Mouse (Mus musculus): Measurements from ENCODE around the gene Insl6. TPM values are rescaled to one million over a fixed set of nuclear protein-coding genes. Genes with fewer than 3 reads are reported as not detected.

Gene Insl6
- total and polyA plus RNA-seq, 3 experiments, result 2.2 to 9.9 TPM; not detected in 1

- TF ChIP-seq POLR2AphosphoS5 (IDR thresholded peaks at IDR 0.05; ENCODE audit: borderline replicate concordance, low read depth, low read length), result no peak
Measured at GRCm38 (mm10) chr19:29311791-29312190, 13.4 kb downstream of the Insl6 start (continued).

- TF ChIP-seq ZKSCAN1 (IDR thresholded peaks at IDR 0.05; ENCODE audit: low read depth, low read length), result no peak
- no peak for TF ChIP-seq NELFE (IDR thresholded peaks at IDR 0.05; ENCODE audit: low read depth, low read length)
- TF ChIP-seq JUND (IDR thresholded peaks at IDR 0.05; ENCODE audit: low read depth, low read length), result no peak
- no peak for TF ChIP-seq HCFC1 (IDR thresholded peaks at IDR 0.05; ENCODE audit: low read depth, low read length)
- TF ChIP-seq MEF2A (IDR thresholded peaks at IDR 0.05; ENCODE audit: extremely low read depth, insufficient replicate concordance, low read depth, low read length, poor library complexity, severe bottlenecking), result no peak
- no peak for TF ChIP-seq ELF1 (IDR thresholded peaks at IDR 0.05; ENCODE audit: low read depth, low read length)
- TF ChIP-seq USF2 (IDR thresholded peaks at IDR 0.05; ENCODE audit: borderline replicate concordance in 1 of 2, insufficient read depth in 1 of 2, low read depth in 1 of 2, low read length in 2 of 2), result no peak
- no peak for TF ChIP-seq MAFK (IDR thresholded peaks at IDR 0.05; ENCODE audit: borderline replicate concordance, low read depth, low read length)
- TF ChIP-seq ZNF384 (IDR thresholded peaks at IDR 0.05; ENCODE audit: low read depth, low read length), result peak; percentile 48
- TF ChIP-seq RAD21 (IDR thresholded peaks at IDR 0.05; ENCODE audit: low read depth, low read length), result peak; percentile 72
- TF ChIP-seq ZMIZ1 (IDR thresholded peaks at IDR 0.05; ENCODE audit: low read depth, low read length), result no peak
- TF ChIP-seq SMC3 (IDR thresholded peaks at IDR 0.05; ENCODE audit: low read depth, low read length), result peak; percentile 72
- no peak for TF ChIP-seq USF1 (IDR thresholded peaks at IDR 0.05; ENCODE audit: low read depth, low read length)
- peak; percentile 70; the same call in 1 of the 2 replicates for TF ChIP-seq ZC3H11A (IDR thresholded peaks at IDR 0.05; ENCODE audit: low read depth, low read length)
- TF ChIP-seq MYB (IDR thresholded peaks at IDR 0.05; ENCODE audit: low read depth, low read length), result no peak
- TF ChIP-seq MAZ (IDR thresholded peaks at IDR 0.05; ENCODE audit: low read depth, low read length), result no peak
- peak; percentile 10 to 68 (median 49); a peak in 5 of 6 replicates for TF ChIP-seq CTCF (IDR thresholded peaks at IDR 0.05 in 2 of 3, conservative IDR thresholded peaks at IDR 0.05 in 1 of 3; ENCODE audit: control insufficient read depth in 1 of 3, insufficient read depth in 1 of 3, low read depth in 2 of 3, low read length in 3 of 3, poor library complexity in 1 of 3, severe bottlenecking in 1 of 3)
- TF ChIP-seq GATA1 (IDR thresholded peaks at IDR 0.05; ENCODE audit: low read depth, low read length), result no peak
- no peak for TF ChIP-seq UBTF (IDR thresholded peaks at IDR 0.05; ENCODE audit: borderline replicate concordance, insufficient read depth, low read depth, low read length)
- TF ChIP-seq MAX (IDR thresholded peaks at IDR 0.05; ENCODE audit: low read length), result no peak
- TF ChIP-seq POLR2AphosphoS2 (IDR thresholded peaks at IDR 0.05; ENCODE audit: low read length), result no peak
- Histone ChIP-seq H3K4me3 (ENCODE audit: control insufficient read depth in 1 of 2, insufficient read depth in 1 of 2, low read depth in 2 of 2, low read length in 2 of 2) (no peak overlapping the region), H3K9me3 (replicated peaks; ENCODE audit: insufficient read depth, low read length) (no peaks in the 10 kb centered on the region), H3K9ac (ENCODE audit: control insufficient read depth, low read depth, low read length, poor library complexity, severe bottlenecking) (no peak overlapping the region), H3K36me3 (ENCODE audit: control insufficient read depth in 1 of 2, insufficient read depth in 2 of 2, low read length in 2 of 2) (peaks cover 0 to 20% of the 10 kb centered on the region in 2 experiments; a peak in 2 of 4 replicates), H3K79me2 (ENCODE audit: control insufficient read depth, insufficient read depth, low read length, poor library complexity) (no peaks in the 10 kb centered on the region), H3K27me3 (ENCODE audit: control insufficient read depth in 1 of 2, insufficient read depth in 2 of 2, low read length in 2 of 2) (no peaks in the 10 kb centered on the region), H3K27ac (ENCODE audit: control insufficient read depth, low read depth, low read length) (no peak overlapping the region), H3K4me1 (ENCODE audit: control insufficient read depth in 1 of 2, insufficient read depth in 2 of 2, low read length in 2 of 2) (no peaks in the 10 kb centered on the region)
- peak; percentile 67 for DNase-seq (ENCODE audit: low read depth, low spot score)
Measured at GRCm38 (mm10) chr19:29308832-29309231, 16.3 kb downstream of the Insl6 start.
